Mouse (Mus musculus): ENCODE measurements at regions not wholly inside any gene's neighbourhood (a gene's known extent, or its start where the extent isn't known, plus 50 kb on each side); places are given as distances from the start of the nearest gene placed in this dataset.

GRCm38 (mm10) chr6:105090882-105091281 is 586.6 kb upstream of the Cntn4 start:
- intact Hi-C loops (cut with DNase I): loop anchor here (10.0 kb wide), 1 partner anchor 616 kb away; no protein-coding TSS in a partner anchor
- no peak overlapping the region for H3K27ac ChIP-seq
- H3K4me3 ChIP-seq: no peak overlapping the region
- TF ChIP-seq CTCF (IDR thresholded peaks at IDR 0.05): peak; percentile 49
- peak in 1 of 2 experiments; percentile 26 for DNase-seq (ENCODE audit: extremely low spot score in 1 of 2, low spot score in 2 of 2)
